Mouse (Mus musculus) adrenal gland, postnatal 10 days (tissue): ENCODE measurements around the gene Pcdh9. TPM values are rescaled to one million over a fixed set of nuclear protein-coding genes. Genes with fewer than 3 reads are reported as not detected.

Experiments
- DNase-seq: peaks from one replicate; pipeline ENCODE4 v3.0.0; 2021; ENCODE audit warnings: mixed read lengths
- total RNA-seq, 2 experiments: library from RNA; stranded (reverse); gene quantifications; 2 replicates each; pipeline ENCODE4 v1.2.3; 2021

Gene Pcdh9
- total RNA-seq, 2 experiments from 2014 or later = 2.9 to 5.4 TPM

GRCm38 (mm10) chr14:93143414-93143813 is 747.1 kb downstream of the Pcdh9 start:
- DNase-seq = no peak

GRCm38 (mm10) chr14:93142076-93142475 is 748.4 kb downstream of the Pcdh9 start:
- peak; percentile 11 for DNase-seq

GRCm38 (mm10) chr14:93126993-93127392 is 763.5 kb downstream of the Pcdh9 start:
- DNase-seq = no peak

GRCm38 (mm10) chr14:93102755-93103154 is 787.7 kb downstream of the Pcdh9 start:
- DNase-seq = no peak

- no peak for DNase-seq
Measured at GRCm38 (mm10) chr14:93095081-93095480, 795.4 kb downstream of the Pcdh9 start.

GRCm38 (mm10) chr14:93092806-93093205 is 797.7 kb downstream of the Pcdh9 start:
- DNase-seq = no peak

GRCm38 (mm10) chr14:93085646-93086045 is 804.8 kb downstream of the Pcdh9 start:
- DNase-seq = no peak

GRCm38 (mm10) chr14:93083140-93083539 is 807.3 kb downstream of the Pcdh9 start:
- no peak for DNase-seq

- DNase-seq = no peak
Measured at GRCm38 (mm10) chr14:93080910-93081309, 809.6 kb downstream of the Pcdh9 start.

GRCm38 (mm10) chr14:93075761-93076160 is 814.7 kb downstream of the Pcdh9 start:
- no peak for DNase-seq

- no peak for DNase-seq
Measured at GRCm38 (mm10) chr14:93072346-93072745, 818.1 kb downstream of the Pcdh9 start.

GRCm38 (mm10) chr14:93070140-93070539 is 820.3 kb downstream of the Pcdh9 start:
- peak; percentile 6 for DNase-seq

GRCm38 (mm10) chr14:93067411-93068336 is 822.8 kb downstream of the Pcdh9 start:
- no peak for DNase-seq

GRCm38 (mm10) chr14:93066732-93067410 is 823.6 kb downstream of the Pcdh9 start:
- DNase-seq = no peak

GRCm38 (mm10) chr14:93061824-93062620 is 828.5 kb downstream of the Pcdh9 start:
- DNase-seq = no peak

GRCm38 (mm10) chr14:93058799-93059198 is 831.7 kb downstream of the Pcdh9 start:
- no peak for DNase-seq

- no peak for DNase-seq
Measured at GRCm38 (mm10) chr14:93055997-93056396, 834.5 kb downstream of the Pcdh9 start.

- DNase-seq = peak; percentile 2
Measured at GRCm38 (mm10) chr14:93040591-93040990, 849.9 kb downstream of the Pcdh9 start.

GRCm38 (mm10) chr14:93039326-93040221 is 850.9 kb downstream of the Pcdh9 start:
- no peak for DNase-seq

GRCm38 (mm10) chr14:93009147-93010064 is 881.1 kb downstream of the Pcdh9 start:
- no peak for DNase-seq
